Mouse (Mus musculus): Measurements from ENCODE around the gene Zfp462.

GRCm38 (mm10) chr4:55013563-55014248 is 68.9 kb downstream of the Zfp462 start:
- TF ChIP-seq CTCF (IDR thresholded peaks at IDR 0.05; ENCODE audit: low read depth, low read length) (no peak), TAL1 (conservative IDR thresholded peaks at IDR 0.05; ENCODE audit: low read depth, low read length) (no peak), GATA1 (IDR thresholded peaks at IDR 0.05; ENCODE audit: borderline replicate concordance, low read length) (no peak), POLR2AphosphoS5 (IDR thresholded peaks at IDR 0.05; ENCODE audit: insufficient replicate concordance, low read depth, low read length) (no peak)

Data from G1E (cell line).